Mouse (Mus musculus): Measurements from ENCODE around the gene Car14.

- no peak for TF ChIP-seq GATA1 (IDR thresholded peaks at IDR 0.05; ENCODE audit: borderline replicate concordance, low read length)
- no peak for TF ChIP-seq FLI1 (IDR thresholded peaks at IDR 0.05; ENCODE audit: low read length)
Observed at GRCm38 (mm10) chr3:95944742-95945141, 40.3 kb upstream of the Car14 start.

Data from megakaryocyte, embryonic 14.5 days (primary cell).